Mouse (Mus musculus): ENCODE results near the gene Ntf5. TPM values are rescaled to one million over a fixed set of nuclear protein-coding genes. Genes with fewer than 3 reads are reported as not detected.

Gene Ntf5
- total and polyA plus RNA-seq, 3 experiments: 0.16 to 0.60 TPM; not detected in 1

GRCm38 (mm10) chr7:45414740-45415224, 1.3 kb downstream of the Ntf5 start:
- Histone ChIP-seq H3K4me1 (ENCODE audit: insufficient read depth, low read depth, low read length) (peaks cover 40% of the 10 kb centered on the region), H3K36me3 (replicated peaks) (peaks cover 6% of the 10 kb centered on the region), H3K4me3 (ENCODE audit: low read depth, low read length) (no peak overlapping the region; the same call in 1 of the 2 replicates), H3K9me3 (replicated peaks) (no peaks in the 10 kb centered on the region), H3K27me3 (ENCODE audit: insufficient read depth, low read length) (peaks cover 83% of the 10 kb centered on the region)
- DNase-seq (ENCODE audit: low spot score) (no peak), ATAC-seq (ENCODE audit: extremely low read depth, insufficient number of reproducible peaks, low FRiP score, poor library complexity, severe bottlenecking) (no peak)
- TF ChIP-seq CTCF (IDR thresholded peaks at IDR 0.05; ENCODE audit: low read depth, low read length): no peak
- no peak for TF ChIP-seq TAL1 (conservative IDR thresholded peaks at IDR 0.05; ENCODE audit: low read depth, low read length)
- TF ChIP-seq POLR2AphosphoS5 (IDR thresholded peaks at IDR 0.05; ENCODE audit: insufficient replicate concordance, low read depth, low read length): no peak
- TF ChIP-seq GATA1 (IDR thresholded peaks at IDR 0.05; ENCODE audit: borderline replicate concordance, low read length): no peak
- no peak for TF ChIP-seq GATA2 (IDR thresholded peaks at IDR 0.05; ENCODE audit: borderline replicate concordance, low read depth, low read length)

- DNase-seq (ENCODE audit: low spot score) (no peak), ATAC-seq (ENCODE audit: extremely low read depth, insufficient number of reproducible peaks, low FRiP score, poor library complexity, severe bottlenecking) (no peak)
- Histone ChIP-seq H3K9me3 (replicated peaks) (no peaks in the 10 kb centered on the region), H3K4me1 (ENCODE audit: insufficient read depth, low read depth, low read length) (peaks cover 43% of the 10 kb centered on the region), H3K36me3 (replicated peaks) (peaks cover 14% of the 10 kb centered on the region), H3K27me3 (ENCODE audit: insufficient read depth, low read length) (peaks cover 75% of the 10 kb centered on the region), H3K4me3 (ENCODE audit: low read depth, low read length) (peak overlapping the region; percentile 60; the same call in 1 of the 2 replicates)
- no peak for TF ChIP-seq GATA1 (IDR thresholded peaks at IDR 0.05; ENCODE audit: borderline replicate concordance, low read length)
- no peak for TF ChIP-seq POLR2AphosphoS5 (IDR thresholded peaks at IDR 0.05; ENCODE audit: insufficient replicate concordance, low read depth, low read length)
- no peak for TF ChIP-seq TAL1 (conservative IDR thresholded peaks at IDR 0.05; ENCODE audit: low read depth, low read length)
- TF ChIP-seq GATA2 (IDR thresholded peaks at IDR 0.05; ENCODE audit: borderline replicate concordance, low read depth, low read length): no peak
- no peak for TF ChIP-seq CTCF (IDR thresholded peaks at IDR 0.05; ENCODE audit: low read depth, low read length)
These were observed 2.1 kb downstream of the Ntf5 start for GRCm38 (mm10) chr7:45415636-45416035.

- TF ChIP-seq GATA1 (IDR thresholded peaks at IDR 0.05; ENCODE audit: borderline replicate concordance, low read length) (no peak), CTCF (IDR thresholded peaks at IDR 0.05; ENCODE audit: low read depth, low read length) (no peak), GATA2 (IDR thresholded peaks at IDR 0.05; ENCODE audit: borderline replicate concordance, low read depth, low read length) (no peak)
- Histone ChIP-seq H3K4me3 (ENCODE audit: low read depth, low read length) (no peak overlapping the region), H3K9me3 (replicated peaks) (no peaks in the 10 kb centered on the region), H3K27me3 (ENCODE audit: insufficient read depth, low read length) (peaks cover 55% of the 10 kb centered on the region), H3K36me3 (replicated peaks) (peaks cover 38% of the 10 kb centered on the region), H3K4me1 (ENCODE audit: insufficient read depth, low read depth, low read length) (peaks cover 47% of the 10 kb centered on the region)
- DNase-seq (ENCODE audit: low spot score) (no peak), ATAC-seq (ENCODE audit: extremely low read depth, insufficient number of reproducible peaks, low FRiP score, poor library complexity, severe bottlenecking) (no peak)
These were observed 4.5 kb downstream of the Ntf5 start for GRCm38 (mm10) chr7:45417962-45418492.

- Histone ChIP-seq H3K27me3 (ENCODE audit: insufficient read depth, low read length) (peaks cover 35% of the 10 kb centered on the region), H3K4me3 (ENCODE audit: low read depth, low read length) (no peak overlapping the region), H3K4me1 (ENCODE audit: insufficient read depth, low read depth, low read length) (peaks cover 44% of the 10 kb centered on the region), H3K36me3 (replicated peaks) (peaks cover 58% of the 10 kb centered on the region), H3K9me3 (replicated peaks) (no peaks in the 10 kb centered on the region)
- TF ChIP-seq TAL1 (conservative IDR thresholded peaks at IDR 0.05; ENCODE audit: low read depth, low read length) (no peak), POLR2AphosphoS5 (IDR thresholded peaks at IDR 0.05; ENCODE audit: insufficient replicate concordance, low read depth, low read length) (peak; percentile 23; the same call in 1 of the 2 replicates)
- no peak for ATAC-seq (ENCODE audit: extremely low read depth, insufficient number of reproducible peaks, low FRiP score, poor library complexity, severe bottlenecking)
- no peak for DNase-seq (ENCODE audit: low spot score)
These were observed 6.5 kb downstream of the Ntf5 start for GRCm38 (mm10) chr7:45419859-45420614.

GRCm38 (mm10) chr7:45420615-45420919, 7.1 kb downstream of the Ntf5 start, which contains the start of gene Lhb:
Lhb (plus strand) TSS chr7:45420820.
- no peak within 1 kb of the TSS for H3K4me3 ChIP-seq (ENCODE audit: low read depth, low read length)
- no peak for ATAC-seq (ENCODE audit: extremely low read depth, insufficient number of reproducible peaks, low FRiP score, poor library complexity, severe bottlenecking)
- peaks cover 63% of the 10 kb centered on the region for H3K36me3 ChIP-seq (replicated peaks)
- no peaks in the 10 kb centered on the region for H3K9me3 ChIP-seq (replicated peaks)
- peaks cover 40% of the 10 kb centered on the region for H3K4me1 ChIP-seq (ENCODE audit: insufficient read depth, low read depth, low read length)
- TF ChIP-seq CTCF (IDR thresholded peaks at IDR 0.05; ENCODE audit: low read depth, low read length): no peak
- no peak for TF ChIP-seq GATA1 (IDR thresholded peaks at IDR 0.05; ENCODE audit: borderline replicate concordance, low read length)
- TF ChIP-seq TAL1 (conservative IDR thresholded peaks at IDR 0.05; ENCODE audit: low read depth, low read length): no peak
- TF ChIP-seq GATA2 (IDR thresholded peaks at IDR 0.05; ENCODE audit: borderline replicate concordance, low read depth, low read length): no peak
- TF ChIP-seq POLR2AphosphoS5 (IDR thresholded peaks at IDR 0.05; ENCODE audit: insufficient replicate concordance, low read depth, low read length): no peak
- DNase-seq (ENCODE audit: low spot score): no peak
- H3K27me3 ChIP-seq (ENCODE audit: insufficient read depth, low read length): peaks cover 29% of the 10 kb centered on the region

GRCm38 (mm10) chr7:45421194-45421593, 7.7 kb downstream of the Ntf5 start:
- no peak for ATAC-seq (ENCODE audit: extremely low read depth, insufficient number of reproducible peaks, low FRiP score, poor library complexity, severe bottlenecking)
- Histone ChIP-seq H3K4me3 (ENCODE audit: low read depth, low read length) (no peak overlapping the region), H3K9me3 (replicated peaks) (no peaks in the 10 kb centered on the region), H3K4me1 (ENCODE audit: insufficient read depth, low read depth, low read length) (peaks cover 36% of the 10 kb centered on the region), H3K36me3 (replicated peaks) (peaks cover 69% of the 10 kb centered on the region), H3K27me3 (ENCODE audit: insufficient read depth, low read length) (peaks cover 23% of the 10 kb centered on the region)
- no peak for DNase-seq (ENCODE audit: low spot score)
- TF ChIP-seq POLR2AphosphoS5 (IDR thresholded peaks at IDR 0.05; ENCODE audit: insufficient replicate concordance, low read depth, low read length) (no peak), TAL1 (conservative IDR thresholded peaks at IDR 0.05; ENCODE audit: low read depth, low read length) (no peak), GATA2 (IDR thresholded peaks at IDR 0.05; ENCODE audit: borderline replicate concordance, low read depth, low read length) (no peak), GATA1 (IDR thresholded peaks at IDR 0.05; ENCODE audit: borderline replicate concordance, low read length) (no peak), CTCF (IDR thresholded peaks at IDR 0.05; ENCODE audit: low read depth, low read length) (no peak)

Measured in G1E (cell line).